Mouse (Mus musculus) MEL (cell line): ENCODE data around the gene Mgam.
"Not testable (repeated sequence)": the region's sequence is repeated elsewhere in the genome, so short reads cannot be mapped to it uniquely, and the experiment has no call there.

Experiments
- EP300 ChIP-seq, 2 experiments: IDR thresholded peaks; 2 replicates each; pipeline ENCODE4 v1.6.1; 2011; ENCODE audit warnings: improper control_type of control experiment in 2 of 2, low read length in 2 of 2, low read depth in 1 of 2, mild to moderate bottlenecking in 1 of 2
- MAFK ChIP-seq: IDR thresholded peaks from 2 replicates; pipeline ENCODE4 v1.6.1; 2011; ENCODE audit warnings: low read depth, mild to moderate bottlenecking, low read length, improper control_type of control experiment, borderline replicate concordance
- POLR2A ChIP-seq, 2 experiments: IDR thresholded peaks; 2 replicates each; pipeline ENCODE4 v1.6.1; 2011 to 2012; ENCODE audit warnings: low read length in 2 of 2, mild to moderate bottlenecking in 2 of 2, control low read depth in 1 of 2, improper control_type of control experiment in 1 of 2, low read depth in 1 of 2, moderate library complexity in 1 of 2; ENCODE audit not compliant: control insufficient read depth in 1 of 2, insufficient read depth in 1 of 2, poor library complexity in 1 of 2
- POLR2AphosphoS2 ChIP-seq: IDR thresholded peaks from 2 replicates; pipeline ENCODE4 v1.6.1; 2011; ENCODE audit warnings: low read length, improper control_type of control experiment
- RAD21 ChIP-seq: IDR thresholded peaks from 2 replicates; pipeline ENCODE4 v1.6.1; 2011; ENCODE audit warnings: mild to moderate bottlenecking, low read depth, low read length, improper control_type of control experiment
- RCOR1 ChIP-seq: IDR thresholded peaks from 2 replicates; pipeline ENCODE4 v1.6.1; 2012; ENCODE audit warnings: low read depth, mild to moderate bottlenecking, inconsistent platforms, low read length, improper control_type of control experiment
- ZC3H11A ChIP-seq: IDR thresholded peaks from 2 replicates; pipeline ENCODE4 v1.6.1; 2012; ENCODE audit warnings: low read depth, mild to moderate bottlenecking, inconsistent platforms, low read length, improper control_type of control experiment

DNA sequence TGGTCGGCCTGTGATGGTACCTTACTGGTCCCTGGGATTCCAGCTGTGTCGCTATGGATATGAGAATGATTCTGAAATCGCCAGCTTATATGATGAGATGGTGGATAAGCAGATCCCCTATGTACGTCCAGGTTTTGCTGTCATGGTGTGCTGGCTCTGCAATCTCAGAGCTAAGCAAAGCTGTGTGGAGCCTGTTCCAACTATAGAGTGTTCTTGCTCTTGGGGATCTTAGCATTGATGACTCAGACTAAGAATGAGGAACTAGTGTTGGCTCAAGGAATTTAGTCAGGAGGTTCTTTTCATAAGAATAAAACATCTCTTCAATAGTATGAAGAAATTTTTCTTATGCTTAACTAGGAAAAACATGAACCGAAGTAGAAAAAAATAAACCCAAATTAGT is 84.9 kb downstream of the Mgam start:
- TF ChIP-seq MAFK; RCOR1; RAD21; ZC3H11A; POLR2A (IDR thresholded peaks at IDR 0.05; ENCODE audit: control insufficient read depth in 1 of 2, insufficient read depth in 1 of 2, low read depth in 1 of 2, low read length in 2 of 2, poor library complexity in 1 of 2); POLR2AphosphoS2; EP300 (IDR thresholded peaks at IDR 0.05; ENCODE audit: low read depth in 1 of 2, low read length in 2 of 2): not testable (repeated sequence)
